Mouse (Mus musculus) erythroblast, embryonic 14.5 days (primary cell): ENCODE data around the gene Cd300ld2. TPM values are rescaled to one million over a fixed set of nuclear protein-coding genes. Genes with fewer than 3 reads are reported as not detected.

Experiments used
- H3K27me3 ChIP-seq: 2 replicates; pipeline ENCODE4 v1.6.1; 2012; ENCODE audit warnings: inconsistent platforms; ENCODE audit not compliant: control insufficient read depth
- H3K36me3 ChIP-seq: 2 replicates; pipeline ENCODE4 v1.6.1; 2012; ENCODE audit warnings: mild to moderate bottlenecking, inconsistent platforms; ENCODE audit not compliant: control insufficient read depth
- H3K4me1 ChIP-seq: 2 replicates; pipeline ENCODE4 v1.6.1; 2012; ENCODE audit warnings: inconsistent platforms; ENCODE audit not compliant: control insufficient read depth
- H3K4me3 ChIP-seq: replicated peaks from 2 replicates; pipeline ENCODE3; 2012; ENCODE audit warnings: moderate library complexity, mild to moderate bottlenecking, inconsistent platforms
- H3K9me3 ChIP-seq: 2 replicates; pipeline ENCODE4 v1.6.1; 2012; ENCODE audit warnings: low read length, inconsistent platforms, mixed read lengths; ENCODE audit not compliant: control insufficient read depth
- GATA1 ChIP-seq: IDR thresholded peaks from 2 replicates; pipeline ENCODE4 v1.6.1; 2012; ENCODE audit warnings: low read length, inconsistent platforms, mixed read lengths
- TAL1 ChIP-seq: IDR thresholded peaks from 3 replicates; pipeline ENCODE4 v1.6.1; 2012; ENCODE audit warnings: low read length, inconsistent platforms, mixed read lengths
- polyA plus RNA-seq: library from polyadenylated mRNA; stranded (reverse); fragments of >175 nt; gene quantifications from 2 replicates; pipeline ENCODE4 v1.2.3, GENCODE M21; 2012

Gene Cd300ld2
- polyA plus RNA-seq, 1 experiment: not detected

DNA sequence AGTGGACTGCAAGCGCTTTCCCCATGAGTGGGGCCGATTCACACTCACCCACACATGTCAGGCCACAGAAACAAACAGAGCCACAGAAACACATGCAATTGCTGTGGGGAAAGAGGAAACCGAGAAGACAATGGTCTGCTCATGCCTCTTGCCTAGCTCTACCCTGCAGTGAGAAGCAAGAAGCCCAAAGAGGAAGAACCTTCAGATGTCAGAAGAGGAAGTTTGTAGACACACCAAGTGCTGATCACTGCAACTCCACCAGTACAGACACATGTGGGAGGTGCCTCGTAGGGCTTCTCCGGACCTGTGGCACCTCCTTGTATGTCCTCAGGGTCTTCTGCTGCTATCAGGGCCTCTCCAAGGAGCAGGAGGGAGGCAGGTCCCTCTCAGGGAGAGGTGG is 11.9 kb downstream of the Cd300ld2 start:
- TF ChIP-seq GATA1 (no peak), TAL1 (no peak)
- Histone ChIP-seq H3K4me3 (no peak overlapping the region), H3K9me3 (no peaks in the 10 kb centered on the region), H3K4me1 (no peaks in the 10 kb centered on the region), H3K27me3 (no peaks in the 10 kb centered on the region), H3K36me3 (no peaks in the 10 kb centered on the region)

DNA sequence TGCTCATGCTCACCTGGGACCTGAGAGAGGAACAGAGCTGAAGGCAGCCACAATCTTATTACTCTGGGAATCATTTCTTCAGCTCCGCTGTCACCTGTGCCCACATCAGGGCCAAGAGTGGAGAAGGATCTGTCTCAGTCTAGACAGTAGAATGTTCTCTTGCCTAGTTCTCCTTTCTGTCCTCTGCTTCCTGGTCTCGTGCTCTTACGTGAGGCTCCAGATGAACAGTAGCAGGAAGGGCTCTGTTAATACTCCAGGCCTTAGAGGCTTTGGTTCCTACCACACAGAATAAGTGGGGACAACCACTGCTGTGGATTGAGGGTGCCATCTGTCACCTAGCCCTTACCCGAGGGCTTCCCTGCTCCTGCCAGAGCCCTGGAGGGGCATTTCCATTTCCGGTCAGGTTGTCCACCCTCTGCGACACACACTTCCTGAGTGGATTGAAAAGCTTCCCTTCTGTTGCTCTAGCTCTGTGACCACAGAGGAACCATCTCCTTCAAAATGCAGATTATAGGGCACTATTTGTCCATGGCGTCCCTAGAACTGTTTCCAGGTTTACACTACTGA is 14.4 kb downstream of the Cd300ld2 start, which contains the start of gene Cd300c2:
Cd300c2 (minus strand) TSS at position 407 of the 567 bp plus-strand sequence.
- no peaks in the 10 kb centered on the region for H3K36me3 ChIP-seq
- H3K27me3 ChIP-seq: no peaks in the 10 kb centered on the region
- H3K4me1 ChIP-seq: no peaks in the 10 kb centered on the region
- no peak within 1 kb of the TSS for H3K4me3 ChIP-seq
- TF ChIP-seq GATA1: no peak
- TF ChIP-seq TAL1: no peak
- H3K9me3 ChIP-seq: no peaks in the 10 kb centered on the region

DNA sequence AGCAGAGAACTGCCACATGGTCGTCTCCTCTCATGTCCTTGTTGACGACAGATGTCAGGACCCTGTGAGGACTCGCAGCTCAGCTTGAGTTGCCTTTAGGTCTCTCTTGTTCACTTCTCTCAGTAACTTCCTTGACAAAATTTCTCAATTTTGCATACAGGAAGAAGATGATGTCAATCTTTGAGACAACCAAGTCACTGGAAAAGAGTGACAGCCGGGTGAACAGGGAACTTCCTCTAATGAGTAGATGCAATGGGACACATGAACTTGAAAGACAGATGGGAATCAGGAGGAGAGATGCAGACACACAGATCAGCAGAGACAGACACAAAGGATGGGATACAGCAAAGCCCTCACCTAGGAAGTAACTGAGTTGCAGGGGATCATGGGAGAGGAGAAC is 26.2 kb downstream of the Cd300ld2 start, which contains the start of gene Cd300ld:
Cd300ld (minus strand) TSS at position 130 of the 400 bp plus-strand sequence.
- Histone ChIP-seq H3K4me3 (no peak within 1 kb of the TSS), H3K36me3 (no peaks in the 10 kb centered on the region), H3K4me1 (no peaks in the 10 kb centered on the region), H3K27me3 (0 out of 2 replicates have a peak, but pooled peaks cover 2% of the 10 kb centered on the region), H3K9me3 (no peaks in the 10 kb centered on the region)
- TF ChIP-seq TAL1 (no peak), GATA1 (no peak)

DNA sequence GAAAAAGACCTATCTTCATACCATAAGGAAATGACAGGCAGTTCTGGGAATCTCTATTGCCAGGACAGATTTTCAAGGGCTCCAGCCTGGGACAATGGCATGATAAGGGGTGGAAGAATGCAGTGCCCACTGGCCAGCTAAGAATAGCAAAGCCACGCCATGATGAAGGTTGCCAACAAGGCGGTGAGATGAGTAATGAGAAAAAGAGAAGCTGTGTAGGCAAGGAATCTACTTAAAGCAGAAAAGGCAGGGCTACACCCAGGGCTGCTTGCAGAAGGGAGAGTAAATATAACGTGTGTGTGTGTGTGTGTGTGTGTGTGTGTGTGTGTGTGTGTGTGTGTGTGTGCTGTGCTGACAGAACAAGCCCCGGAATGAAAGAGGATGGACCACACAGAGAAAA is 34.1 kb downstream of the Cd300ld2 start:
- H3K36me3 ChIP-seq: no peaks in the 10 kb centered on the region
- no peaks in the 10 kb centered on the region for H3K4me1 ChIP-seq
- no peaks in the 10 kb centered on the region for H3K27me3 ChIP-seq
- H3K9me3 ChIP-seq: no peaks in the 10 kb centered on the region
- no peak overlapping the region for H3K4me3 ChIP-seq
- TF ChIP-seq TAL1 (no peak), GATA1 (no peak)

DNA sequence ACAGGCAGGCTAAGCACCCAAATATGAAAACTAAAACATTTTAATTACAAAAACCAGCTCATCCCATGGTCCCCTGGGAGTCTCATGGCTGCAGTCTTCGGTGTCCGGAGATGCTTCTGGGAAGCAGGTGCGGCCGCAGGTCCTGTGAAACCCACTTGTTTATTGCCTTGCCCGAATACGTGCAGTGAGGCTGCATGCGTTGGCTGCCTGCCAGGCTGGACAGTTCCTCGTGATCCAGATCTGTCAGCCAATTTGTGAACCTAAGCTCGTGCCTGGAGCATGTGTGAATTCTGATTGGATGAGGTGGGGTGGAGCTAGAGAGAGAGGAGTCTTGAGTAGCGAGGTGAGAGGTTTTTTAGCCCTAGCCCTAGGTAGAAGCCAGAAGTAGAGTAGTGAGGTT is 43.3 kb downstream of the Cd300ld2 start:
- Histone ChIP-seq H3K4me3 (no peak overlapping the region), H3K36me3 (no peaks in the 10 kb centered on the region), H3K4me1 (no peaks in the 10 kb centered on the region), H3K9me3 (no peaks in the 10 kb centered on the region; the same call in 1 of the 2 replicates), H3K27me3 (no peaks in the 10 kb centered on the region)
- TF ChIP-seq TAL1 (no peak), GATA1 (no peak)

DNA sequence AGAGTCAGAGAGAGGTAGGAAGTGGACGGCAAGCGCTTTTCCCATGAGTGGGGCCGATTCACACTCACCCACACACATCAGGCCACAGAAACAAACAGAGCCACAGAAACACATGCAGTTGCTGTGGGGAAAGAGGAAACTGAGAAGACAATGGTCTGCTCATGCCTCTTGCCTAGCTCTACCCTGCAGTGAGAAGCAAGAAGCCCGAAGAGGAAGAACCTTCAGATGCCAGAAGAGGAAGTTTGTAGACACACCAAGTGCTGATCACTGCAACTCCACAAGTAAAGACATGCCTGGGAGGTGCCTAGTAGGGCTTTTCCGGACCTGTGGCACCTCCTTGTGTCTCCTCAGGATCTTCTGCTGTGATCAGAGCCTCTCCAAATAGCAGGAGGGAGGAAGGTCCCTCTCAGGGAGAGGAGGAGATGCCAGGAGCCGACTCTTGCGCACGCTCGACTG is 47.2 kb downstream of the Cd300ld2 start, which contains the start of gene Cd300c:
Cd300c (minus strand) TSS at position 406 of the 456 bp plus-strand sequence.
- no peaks in the 10 kb centered on the region for H3K4me1 ChIP-seq
- TF ChIP-seq TAL1 (no peak), GATA1 (no peak)
- H3K36me3 ChIP-seq: no peaks in the 10 kb centered on the region

DNA sequence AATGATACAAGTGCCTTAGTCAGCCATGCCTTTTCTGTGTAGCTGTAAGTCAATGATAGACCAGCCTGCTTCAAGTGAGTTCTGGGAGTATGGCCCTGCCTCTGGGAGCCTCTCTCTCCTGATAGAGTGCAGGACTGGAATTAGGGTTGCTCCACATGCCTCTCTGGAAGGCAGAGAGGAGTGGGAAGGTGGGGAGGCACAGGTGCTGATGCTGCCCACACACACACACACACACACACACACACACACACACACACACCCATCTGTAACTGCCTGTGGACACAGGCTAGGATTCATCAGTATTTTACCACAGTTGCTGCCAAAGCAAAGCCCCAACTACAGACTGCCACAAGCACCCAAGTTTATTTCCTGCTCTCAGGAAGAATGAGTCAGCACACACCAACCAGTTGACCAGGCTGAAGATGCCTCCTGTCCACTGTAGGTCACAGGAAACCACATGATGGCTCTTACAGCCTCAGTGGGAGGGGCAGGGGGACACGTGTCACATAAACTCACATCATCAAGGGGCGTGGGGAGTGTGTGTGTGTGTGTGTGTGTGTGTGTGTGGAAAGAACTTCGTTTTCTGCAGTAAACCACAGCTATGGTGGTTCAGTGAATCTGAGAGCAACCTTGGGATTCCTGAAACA is 50.7 kb downstream of the Cd300ld2 start:
- Histone ChIP-seq H3K27me3 (no peaks in the 10 kb centered on the region), H3K4me3 (no peak overlapping the region), H3K4me1 (no peaks in the 10 kb centered on the region), H3K36me3 (no peaks in the 10 kb centered on the region), H3K9me3 (no peaks in the 10 kb centered on the region)
- TF ChIP-seq TAL1 (no peak), GATA1 (no peak)

More for the DNA sequence above, 47.2 kb downstream of the Cd300ld2 start, which contains the start of gene Cd300c:
- Histone ChIP-seq H3K4me3 (no peak within 1 kb of the TSS), H3K9me3 (no peaks in the 10 kb centered on the region), H3K27me3 (no peaks in the 10 kb centered on the region)

GRCm38 (mm10) chr11:114960369-114960768 is 55.6 kb downstream of the Cd300ld2 start:
- Histone ChIP-seq H3K4me3 (no peak overlapping the region), H3K4me1 (no peaks in the 10 kb centered on the region), H3K36me3 (no peaks in the 10 kb centered on the region), H3K27me3 (no peaks in the 10 kb centered on the region), H3K9me3 (no peaks in the 10 kb centered on the region)
- TF ChIP-seq TAL1: no peak
- TF ChIP-seq GATA1: no peak

Other genes starting within 250 kb of the Cd300ld2 start
- not detected in 2 replicates for gene Btbd17, start 220.2 kb downstream of the Cd300ld2 start, polyA plus RNA-seq
- gene Gpr142, start 217.3 kb downstream of the Cd300ld2 start, polyA plus RNA-seq: not detected in 2 replicates
- gene Gprc5c, start 165.0 kb downstream of the Cd300ld2 start, polyA plus RNA-seq: 0.02 and 0.06 TPM in 2 replicates
- not detected in 2 replicates for gene Cd300a, start 126.2 kb downstream of the Cd300ld2 start, polyA plus RNA-seq
- not detected in 2 replicates for gene Cd300lb, start 81.8 kb downstream of the Cd300ld2 start, polyA plus RNA-seq
- gene Cd300c, start 47.0 kb downstream of the Cd300ld2 start, polyA plus RNA-seq: not detected in 2 replicates
- not detected in 2 replicates for gene Cd300ld, start 26.3 kb downstream of the Cd300ld2 start, polyA plus RNA-seq
- gene Cd300c2, start 14.3 kb downstream of the Cd300ld2 start, polyA plus RNA-seq: not detected in 2 replicates
- not detected in 2 replicates for gene Cd300ld4, start 10.8 kb upstream of the Cd300ld2 start, polyA plus RNA-seq
- not detected in 2 replicates for gene Cd300ld5, start 21.6 kb upstream of the Cd300ld2 start, polyA plus RNA-seq
- gene Cd300ld3, start 32.2 kb upstream of the Cd300ld2 start, polyA plus RNA-seq: not detected in 2 replicates
- gene Cd300e, start 46.0 kb upstream of the Cd300ld2 start, polyA plus RNA-seq: not detected in 2 replicates
- 0.01 TPM in 1 of 2 replicates, not detected in the other for gene Rab37, start 75.2 kb upstream of the Cd300ld2 start, polyA plus RNA-seq
- not detected in 2 replicates for gene Cd300lf, start 117.8 kb upstream of the Cd300ld2 start, polyA plus RNA-seq
- gene Slc9a3r1, start 147.1 kb upstream of the Cd300ld2 start, polyA plus RNA-seq: 1.8 and 2.1 TPM in 2 replicates
- gene Tmem104, start 171.3 kb upstream of the Cd300ld2 start, polyA plus RNA-seq: 0.21 and 0.29 TPM in 2 replicates
- gene Nat9, start 171.7 kb upstream of the Cd300ld2 start, polyA plus RNA-seq: 0.99 and 1.5 TPM in 2 replicates